ENCODE assay signal across 8 mouse cellular contexts in the genomic region with DNA sequence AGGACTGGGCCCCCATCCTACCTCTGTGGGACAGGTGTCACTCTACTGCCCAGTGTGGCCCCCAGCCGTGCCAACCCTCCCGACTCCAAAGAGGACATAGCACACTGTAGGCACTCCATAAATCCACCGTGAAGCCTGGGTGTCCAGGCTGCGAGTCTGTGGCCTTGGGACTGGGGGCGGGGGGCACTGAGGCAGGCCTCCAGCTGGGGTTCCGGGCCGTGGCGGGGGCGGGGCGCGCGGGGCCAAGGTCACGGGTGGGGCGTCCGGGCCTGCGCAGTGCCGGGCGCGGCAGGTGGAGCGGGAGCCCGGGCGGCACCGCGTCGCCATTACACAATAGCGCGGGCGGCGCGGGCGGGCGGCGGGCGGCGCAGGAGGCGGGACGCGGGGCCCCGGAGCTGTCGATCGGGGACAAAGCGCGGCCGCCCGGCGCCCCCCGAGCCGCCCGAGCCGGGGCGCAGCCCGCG. TPM values are rescaled to one million over a fixed set of nuclear protein-coding genes. Genes with fewer than 3 reads are reported as not detected.
DNase-seq lines count a peak whose midpoint lies in the region; ATAC-seq and TF ChIP-seq lines count a peak whose summit lies in the region.

A gene (plus strand): TSS at position 326 of the 464 bp plus-strand sequence.

- 2% methylated on average over 53 of the region's 53 CpGs for WGBS in forebrain, embryonic 10.5 days
- 0% methylated on average over 31 of the region's 53 CpGs for WGBS in heart, embryonic 15.5 days
- 0% methylated on average over 44 of the region's 53 CpGs for WGBS in liver, embryonic 16.5 days (ENCODE audit: insufficient replicate concordance)
- WGBS in neural tube, embryonic 13.5 days = 1% methylated on average over 46 of the region's 53 CpGs
- 2% methylated on average over 46 of the region's 53 CpGs for WGBS in thymus, adult 2 months

- peak; percentile 42 for ATAC-seq in CD4-positive, CD25-positive, alpha-beta regulatory T cell, adult 4 months
- ATAC-seq in heart, embryonic 15.5 days (replicated peaks; ENCODE audit: insufficient number of reproducible peaks, insufficient read depth, low FRiP score, low read depth) = peak; percentile 69
- peak; percentile 76 for ATAC-seq in liver, embryonic 16.5 days (ENCODE audit: low read depth)
- peak; percentile 68 for ATAC-seq in neural tube, embryonic 13.5 days (ENCODE audit: low read depth)

- H3K36me3 ChIP-seq in forebrain, embryonic 10.5 days (replicated peaks) = peaks cover 30% of the 10 kb centered on the region
- peaks cover 13% of the 10 kb centered on the region for H3K36me3 ChIP-seq in heart, embryonic 15.5 days
- no peaks in the 10 kb centered on the region; the same call in 1 of the 2 replicates for H3K36me3 ChIP-seq in liver, embryonic 16.5 days (ENCODE audit: control insufficient read depth, insufficient read depth)
- H3K36me3 ChIP-seq in neural tube, embryonic 13.5 days = peaks cover 24% of the 10 kb centered on the region; the same call in 1 of the 2 replicates
- peaks cover 19% of the 10 kb centered on the region; the same call in 1 of the 2 replicates for H3K36me3 ChIP-seq in thymus, adult 2 months (ENCODE audit: control insufficient read depth, insufficient read depth, low read length)

- no peaks in the 10 kb centered on the region for H3K9me3 ChIP-seq in forebrain, embryonic 10.5 days
- no peaks in the 10 kb centered on the region for H3K9me3 ChIP-seq in heart, embryonic 15.5 days (replicated peaks)
- H3K9me3 ChIP-seq in liver, embryonic 16.5 days (replicated peaks; ENCODE audit: control insufficient read depth, low read length) = no peaks in the 10 kb centered on the region
- no peaks in the 10 kb centered on the region for H3K9me3 ChIP-seq in neural tube, embryonic 13.5 days

- DNase-seq in adrenal gland, postnatal 4 days (ENCODE audit: low spot score in 2 of 2) = peak; percentile 85 to 89
- peak; percentile 54 for DNase-seq in forebrain, embryonic 10.5 days (ENCODE audit: extremely low spot score, low spot score)
- peak; percentile 90 for DNase-seq in kidney, postnatal 10 days
- DNase-seq in thymus, adult 2 months = peak; percentile 90

- peak within 1 kb of the TSS; percentile 99 for H3K27ac ChIP-seq in forebrain, embryonic 10.5 days
- H3K27ac ChIP-seq in heart, embryonic 15.5 days = peak within 1 kb of the TSS; percentile 95
- H3K27ac ChIP-seq in liver, embryonic 16.5 days (ENCODE audit: low read length) = peak within 1 kb of the TSS; percentile 87
- H3K27ac ChIP-seq in neural tube, embryonic 13.5 days (replicated peaks) = peak within 1 kb of the TSS; percentile 91
- peak within 1 kb of the TSS; percentile 92 for H3K27ac ChIP-seq in thymus, adult 2 months (ENCODE audit: control insufficient read depth, insufficient read depth, low read length)

- no peak for TF ChIP-seq CTCF in thymus, adult 2 months (IDR thresholded peaks at IDR 0.05; ENCODE audit: borderline replicate concordance, control insufficient read depth, extremely low read depth, insufficient read depth, low read length, poor library complexity)

- H3K27me3 ChIP-seq in forebrain, embryonic 10.5 days (ENCODE audit: poor library complexity, severe bottlenecking) = peaks cover 42% of the 10 kb centered on the region
- H3K27me3 ChIP-seq in heart, embryonic 15.5 days = no peaks in the 10 kb centered on the region
- H3K27me3 ChIP-seq in liver, embryonic 16.5 days (ENCODE audit: control insufficient read depth, insufficient read depth, low read depth, low read length) = no peaks in the 10 kb centered on the region
- no peaks in the 10 kb centered on the region for H3K27me3 ChIP-seq in neural tube, embryonic 13.5 days
- no peaks in the 10 kb centered on the region for H3K27me3 ChIP-seq in thymus, adult 2 months (ENCODE audit: control insufficient read depth, insufficient read depth, low read length)

- peaks cover 52% of the 10 kb centered on the region for H3K4me1 ChIP-seq in forebrain, embryonic 10.5 days
- H3K4me1 ChIP-seq in heart, embryonic 15.5 days (replicated peaks) = peaks cover 40% of the 10 kb centered on the region
- H3K4me1 ChIP-seq in liver, embryonic 16.5 days (ENCODE audit: control insufficient read depth, low read depth, low read length) = peaks cover 43% of the 10 kb centered on the region
- H3K4me1 ChIP-seq in neural tube, embryonic 13.5 days (replicated peaks) = peaks cover 45% of the 10 kb centered on the region
- peaks cover 37% of the 10 kb centered on the region for H3K4me1 ChIP-seq in thymus, adult 2 months (replicated peaks; ENCODE audit: control insufficient read depth, insufficient read depth, low read length)

- TF ChIP-seq POLR2A in thymus, adult 2 months (IDR thresholded peaks at IDR 0.05; ENCODE audit: control insufficient read depth, extremely low read depth, insufficient read depth, low read length, poor library complexity) = peak; percentile 63

- H3K9ac ChIP-seq in heart, embryonic 15.5 days = peak within 1 kb of the TSS; percentile 99
- H3K9ac ChIP-seq in liver, embryonic 16.5 days (ENCODE audit: low read depth, low read length) = peak within 1 kb of the TSS; percentile 88
- peak within 1 kb of the TSS; percentile 98 for H3K9ac ChIP-seq in neural tube, embryonic 13.5 days

- H3K4me2 ChIP-seq in heart, embryonic 15.5 days = peak within 1 kb of the TSS; percentile 96
- H3K4me2 ChIP-seq in liver, embryonic 16.5 days (ENCODE audit: low read depth, low read length) = peak within 1 kb of the TSS; percentile 80
- H3K4me2 ChIP-seq in neural tube, embryonic 13.5 days = peak within 1 kb of the TSS; percentile 94

- H3K4me3 ChIP-seq in forebrain, embryonic 10.5 days = peak within 1 kb of the TSS; percentile 95
- peak within 1 kb of the TSS; percentile 97 for H3K4me3 ChIP-seq in heart, embryonic 15.5 days
- H3K4me3 ChIP-seq in liver, embryonic 16.5 days (ENCODE audit: low read depth, low read length) = peak within 1 kb of the TSS; percentile 79
- peak within 1 kb of the TSS; percentile 94 for H3K4me3 ChIP-seq in neural tube, embryonic 13.5 days
- H3K4me3 ChIP-seq in thymus, adult 2 months (ENCODE audit: control insufficient read depth, insufficient read depth, low read length) = peak within 1 kb of the TSS; percentile 90

RNA-seq across cellular contexts. Expression of the gene that starts here (rescaled TPM):
- 100 to 1,000 TPM; 103 to 139 TPM for polyA plus RNA-seq in CD4-positive, CD25-positive, alpha-beta regulatory T cell, adult 4 months (2017; shearing (Covaris generic))
- 100 to 1,000 TPM; 639 to 647 TPM for total RNA-seq in adrenal gland, postnatal 4 days (2021)
- 276 and 283 TPM in 2 replicates for polyA plus RNA-seq in forebrain, embryonic 10.5 days (2016; fragmentation: Nextera tagmentation; extraction: Ambion mirVana)
- 650 and 761 TPM in 2 replicates for polyA plus RNA-seq in heart, embryonic 15.5 days (2015; fragmentation: Nextera tagmentation; extraction: Ambion mirVana)
- 131 and 141 TPM in 2 replicates for polyA plus RNA-seq in liver, embryonic 16.5 days (2015; fragmentation: Nextera tagmentation; extraction: Ambion mirVana)
- polyA plus RNA-seq in neural tube, embryonic 13.5 days (2015; fragmentation: Nextera tagmentation; extraction: Ambion mirVana) = 572 and 635 TPM in 2 replicates
- polyA plus RNA-seq in thymus, adult 2 months (2012; rRNA removed) = 3,110 and 3,125 TPM in 2 replicates

Comparison
In these comparisons a context has a peak if more than half of its experiments do, and no peak if none do; other contexts are left out.
1. Peak in every context shown above with its lines: DNase-seq, ATAC-seq, H3K4me3 ChIP-seq and H3K27ac ChIP-seq.